Mouse (Mus musculus) liver, postnatal 0 days (tissue): ENCODE data around the gene 2700097O09Rik.
"Not testable (repeated sequence)": the region's sequence is repeated elsewhere in the genome, so short reads cannot be mapped to it uniquely, and the experiment has no call there.

Experiments used
- CTCF ChIP-seq: sonication (generic); IDR thresholded peaks from 2 replicates; pipeline ENCODE4 v1.5.1; 2016; ENCODE audit warnings: antibody characterized with exemption, low read depth
- EP300 ChIP-seq: IDR thresholded peaks from 2 replicates; pipeline ENCODE4 v1.6.1; 2016; ENCODE audit warnings: antibody characterized with exemption, low read depth, mild to moderate bottlenecking

GRCm38 (mm10) chr12:55079726-55080600 lies at the start of gene 2700097O09Rik, which contains the start of gene Srp54a:
- not testable (repeated sequence) for TF ChIP-seq CTCF
- TF ChIP-seq EP300 = peak; percentile 23; the same call in 1 of the 2 replicates
